Mouse (Mus musculus): Measurements from ENCODE around the gene Tmem178b.

Gene Tmem178b

DNA sequence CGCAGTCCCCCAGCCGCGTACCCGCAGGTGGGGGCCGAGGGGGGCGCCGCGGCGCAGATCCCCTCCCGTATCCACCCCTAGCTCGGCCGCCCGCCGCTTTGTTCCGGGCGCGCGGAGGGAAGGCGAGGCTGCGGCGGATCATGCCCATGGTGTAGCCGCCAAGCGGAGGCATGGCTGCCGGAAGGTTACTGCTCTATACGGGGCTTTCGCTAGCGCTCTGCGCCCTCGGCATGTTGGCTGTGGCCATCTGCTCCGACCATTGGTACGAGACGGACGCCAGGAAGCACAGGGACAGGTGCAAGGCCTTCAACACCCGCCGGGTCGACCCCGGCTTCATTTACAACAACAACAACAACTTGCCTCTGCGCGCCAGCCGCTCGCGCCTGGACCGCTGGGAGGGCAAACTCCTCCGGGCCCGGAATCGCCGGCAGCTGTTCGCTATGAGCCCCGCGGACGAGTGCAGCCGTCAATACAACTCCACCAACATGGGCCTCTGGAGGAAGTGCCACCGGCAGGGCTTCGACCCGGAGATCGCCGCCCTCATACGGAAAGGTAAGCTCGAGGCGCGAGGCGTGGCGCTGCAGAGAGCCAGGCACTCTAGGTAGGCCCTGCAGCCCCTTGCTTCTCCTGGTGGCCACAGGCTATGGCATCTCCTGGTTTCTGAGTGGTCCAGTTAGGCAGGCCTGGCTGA, at the start of gene Tmem178b:
Gene Tmem178b, plus strand, starts transcription at position 371 of the 691 bp plus-strand sequence.
- DNase-seq, result peak in 1 of 2 experiments; percentile 38

DNA sequence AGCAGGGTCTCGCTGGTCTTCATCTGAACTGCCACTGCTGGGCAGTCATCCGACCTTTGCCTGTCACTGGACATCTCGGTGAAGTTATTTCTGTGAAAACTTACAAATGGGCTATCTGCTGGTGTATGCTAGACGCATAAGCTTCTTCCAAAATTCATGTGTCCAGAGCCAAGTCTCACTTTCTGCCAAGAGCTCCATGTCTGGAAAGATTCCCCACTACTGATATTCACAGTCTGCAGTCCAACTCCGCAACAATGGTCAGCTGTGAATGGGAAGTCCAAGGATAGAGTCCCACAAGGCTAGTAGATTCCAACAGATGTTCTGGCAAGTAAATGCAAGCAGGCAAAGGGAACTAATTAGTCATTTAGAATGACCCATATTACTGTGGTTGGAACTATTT, 44.3 kb upstream of the Tmem178b start:
- no peak for DNase-seq

DNA sequence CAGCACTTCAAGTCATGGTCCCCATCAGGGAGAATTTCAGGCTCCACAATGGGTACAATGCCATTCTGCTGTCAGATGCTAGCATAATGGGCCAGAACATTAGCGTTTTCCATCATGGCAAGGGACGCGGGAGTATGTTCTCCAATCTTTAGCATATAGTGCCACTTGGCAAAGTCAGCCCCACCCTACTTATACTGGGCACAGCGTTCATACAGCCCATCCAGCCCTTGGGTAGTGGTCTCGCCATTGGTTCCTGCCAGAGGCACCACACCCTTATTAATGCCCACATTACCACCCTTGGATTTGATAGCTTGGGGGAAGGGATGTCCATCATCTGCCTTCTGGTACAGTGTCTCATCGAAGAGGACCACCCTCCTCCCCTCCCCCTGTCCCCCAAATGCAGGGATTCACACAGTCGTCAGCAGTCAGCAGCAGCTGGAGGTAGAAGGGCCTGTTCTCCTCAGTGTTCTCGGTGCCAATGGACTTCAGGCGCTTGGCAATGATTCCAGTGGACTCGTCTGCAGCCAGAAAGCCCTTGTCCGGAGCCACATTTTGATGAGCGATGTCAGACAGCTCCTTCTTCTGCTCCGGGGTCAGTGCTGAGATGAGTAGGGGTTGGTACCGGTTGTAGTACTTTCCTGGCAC, 29.3 kb upstream of the Tmem178b start:
- DNase-seq, result no peak

DNA sequence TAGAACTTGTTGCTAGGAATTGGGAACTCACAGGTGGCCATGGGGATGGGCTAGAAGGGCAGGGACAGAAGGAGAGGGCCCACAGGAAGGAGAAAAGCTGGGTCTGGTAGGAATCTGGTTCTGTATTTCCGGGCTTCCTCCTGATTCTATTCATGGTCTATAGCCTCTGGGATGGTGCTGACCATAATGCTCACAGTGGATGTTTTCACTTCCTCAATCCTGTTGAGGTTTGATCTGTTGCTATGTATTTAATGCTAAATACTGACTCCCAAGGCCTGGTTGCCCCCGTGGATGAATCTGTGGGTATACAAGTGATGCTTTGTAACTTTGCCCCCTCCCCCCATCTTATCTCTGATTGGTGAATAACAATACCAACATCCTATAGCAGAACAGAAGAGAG, 25.5 kb upstream of the Tmem178b start:
- DNase-seq, result no peak

DNA sequence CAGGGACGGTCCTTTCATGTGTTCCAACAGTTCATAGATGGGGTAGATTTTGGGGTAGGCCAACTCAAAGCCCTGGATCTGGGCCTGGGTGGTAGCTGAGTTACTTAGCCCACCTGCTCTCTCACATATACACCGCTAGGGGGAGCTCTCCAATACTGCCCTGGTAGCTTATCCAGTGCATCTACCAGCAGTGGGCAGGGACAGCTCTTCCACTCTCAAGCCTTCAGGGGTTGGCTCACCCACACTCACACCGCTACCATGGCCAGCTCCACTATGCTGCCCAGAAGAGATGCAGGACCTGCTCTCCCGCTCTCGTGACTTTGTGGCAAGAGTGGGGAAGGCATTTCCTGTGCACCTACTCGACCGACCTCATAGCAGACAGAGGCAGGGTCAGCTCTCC, 24.3 kb upstream of the Tmem178b start:
- no peak for DNase-seq

DNA sequence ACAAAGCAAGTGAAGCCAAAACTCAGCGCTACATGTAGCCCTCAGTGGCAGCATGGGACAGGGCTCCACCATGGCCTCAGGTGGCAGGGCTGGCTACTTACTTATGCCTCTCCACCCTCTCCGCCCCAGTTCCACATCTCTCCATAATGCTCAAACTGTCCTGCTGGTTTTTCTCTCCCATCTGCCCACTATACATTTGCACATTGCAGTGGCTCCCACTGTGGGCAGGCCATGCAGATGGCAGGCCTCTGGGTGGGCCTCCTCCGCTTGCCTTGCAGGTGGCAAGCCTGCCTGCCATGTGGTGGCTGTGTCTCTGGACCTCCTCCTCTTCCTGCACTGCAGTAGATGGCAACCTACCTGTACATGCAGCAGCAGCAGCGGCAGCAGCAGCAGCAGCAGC, 23.4 kb upstream of the Tmem178b start:
- no peak for DNase-seq

DNA sequence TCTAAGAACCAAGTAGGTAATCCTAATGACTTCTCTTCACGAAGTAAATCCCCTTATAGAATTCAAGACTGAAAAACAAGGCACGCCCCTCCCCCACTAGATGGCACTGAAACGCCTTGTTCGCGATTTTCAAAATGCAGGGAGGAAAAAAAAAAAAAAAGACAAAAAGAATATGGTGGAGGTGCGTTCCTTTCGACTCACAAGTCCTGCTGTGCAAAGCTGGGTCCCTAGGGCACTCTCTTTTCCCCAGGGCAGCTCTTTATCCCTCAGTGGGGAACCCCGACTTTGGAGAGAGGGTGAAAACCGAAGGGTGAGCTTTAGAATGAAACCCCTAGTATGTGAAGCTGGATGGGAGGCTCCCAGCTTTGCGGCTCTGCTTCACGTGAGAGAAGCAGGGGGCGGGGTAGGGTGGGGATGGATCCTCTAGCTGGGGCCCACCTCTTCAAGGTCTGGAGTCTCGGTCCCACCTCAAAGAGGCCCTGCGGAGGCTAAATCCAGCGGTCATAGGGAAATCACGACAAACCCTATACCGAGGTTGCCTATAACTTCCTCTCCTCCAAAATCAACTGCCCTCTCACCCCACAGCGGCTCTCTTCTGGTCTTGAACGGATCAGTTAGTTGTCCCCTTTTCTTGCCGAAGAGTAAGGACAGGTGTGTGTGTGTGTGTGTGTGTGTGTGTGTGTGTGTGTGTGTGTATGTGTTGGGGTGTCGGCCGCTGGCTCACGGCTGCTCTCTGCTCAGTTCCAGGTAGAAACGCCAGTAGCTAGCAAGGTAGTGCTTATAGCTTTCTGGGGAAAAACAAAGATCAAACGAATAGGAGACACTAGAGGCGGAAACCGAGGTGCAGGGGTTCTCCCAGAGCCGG, 2.6 kb upstream of the Tmem178b start:
- DNase-seq, result peak in 1 of 2 experiments; percentile 18

DNA sequence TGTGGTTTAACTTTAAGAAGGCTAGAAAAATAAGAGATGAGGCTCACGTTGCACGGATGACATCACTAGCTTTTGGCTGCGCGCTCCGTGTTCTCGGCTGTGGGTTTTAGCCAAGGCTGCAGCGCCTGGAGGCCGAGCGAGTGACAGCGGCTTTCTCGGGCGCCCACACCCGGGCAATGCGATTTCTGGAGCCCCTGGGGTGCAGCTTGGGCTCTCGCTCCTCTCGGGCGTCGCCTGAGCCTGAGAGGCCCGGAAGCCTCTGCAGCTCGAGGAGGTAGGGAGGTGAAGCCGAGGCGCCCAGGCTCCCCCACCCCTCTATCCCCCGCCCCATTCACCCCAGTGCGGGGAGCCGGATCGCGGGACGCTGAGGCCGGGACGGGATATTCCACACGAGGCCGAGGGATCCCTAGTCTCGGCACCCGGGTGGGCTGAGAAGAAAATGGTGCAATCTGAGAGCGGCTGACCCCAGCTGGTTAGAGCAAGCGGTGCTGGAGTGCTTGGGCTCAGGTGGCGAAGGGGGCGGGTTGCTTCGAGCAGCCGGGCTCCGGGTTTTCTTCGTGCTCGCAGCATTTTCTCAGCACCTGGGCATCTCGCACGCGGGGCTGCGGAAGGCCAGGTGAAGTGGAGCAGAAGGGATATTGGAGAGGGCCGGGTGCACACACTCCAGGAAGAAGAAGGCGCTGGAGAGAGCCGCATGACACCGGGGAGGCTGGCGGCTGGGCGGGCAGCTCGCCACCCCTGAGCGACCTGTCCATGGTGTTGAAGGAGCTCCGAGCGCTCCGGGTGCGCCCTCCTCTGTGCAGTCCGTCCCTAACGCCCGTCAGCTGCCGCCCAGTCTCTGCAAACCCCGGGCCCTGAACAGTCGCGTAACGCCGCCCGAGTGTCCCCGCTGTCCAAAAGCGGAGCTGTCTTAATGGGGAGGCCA, 1.4 kb upstream of the Tmem178b start:
- peak; percentile 46 to 67 for DNase-seq

DNA sequence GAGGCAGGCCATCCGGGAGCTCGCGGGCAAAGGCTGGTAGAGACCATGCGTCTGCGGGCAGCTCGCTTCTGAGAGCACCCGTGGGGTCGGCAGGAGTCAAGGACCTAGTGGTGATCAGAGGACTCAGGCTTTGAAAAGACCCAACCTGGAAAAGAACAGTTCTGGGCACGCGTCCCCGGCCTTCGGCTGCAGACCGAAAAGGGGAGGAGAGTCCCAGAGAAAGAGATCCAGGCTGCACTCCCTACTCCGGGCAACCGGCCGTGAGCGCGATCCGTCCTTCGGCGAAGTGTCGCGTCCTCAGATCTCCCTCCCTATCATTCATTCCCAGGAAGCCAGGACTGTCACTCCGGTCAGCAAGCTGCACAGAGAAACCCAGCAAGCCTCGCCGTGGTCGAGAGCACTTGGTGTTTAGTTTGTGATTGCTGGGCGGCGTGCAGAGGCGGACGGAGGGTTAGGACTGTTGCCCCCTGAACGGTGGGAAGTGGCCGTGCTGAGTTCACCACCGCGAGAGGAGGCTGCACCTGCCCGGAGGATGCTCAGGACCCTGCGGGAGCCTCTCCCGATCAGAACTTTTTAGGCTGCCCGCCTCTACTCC, 668 bp upstream of the Tmem178b start:
- DNase-seq, result no peak

DNA sequence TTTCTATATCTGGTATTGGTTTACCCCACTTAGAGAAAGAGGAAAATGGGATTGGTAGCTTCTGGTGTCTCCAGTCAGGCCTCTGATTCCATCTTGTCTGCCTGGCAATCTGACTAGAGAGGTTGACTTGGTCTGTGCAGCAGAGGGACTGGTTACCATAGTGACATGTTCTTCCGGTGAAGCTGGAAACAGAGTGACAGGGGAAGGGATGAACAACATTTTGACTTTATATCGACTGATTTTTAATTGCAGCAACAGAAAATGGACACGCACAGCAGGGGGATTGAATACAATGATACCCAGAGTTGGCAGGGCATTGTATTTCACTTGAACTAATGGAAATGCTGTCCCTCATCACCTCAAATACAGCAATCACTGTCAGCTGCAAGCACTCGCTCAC, 2.1 kb downstream of the Tmem178b start:
- no peak for DNase-seq

DNA sequence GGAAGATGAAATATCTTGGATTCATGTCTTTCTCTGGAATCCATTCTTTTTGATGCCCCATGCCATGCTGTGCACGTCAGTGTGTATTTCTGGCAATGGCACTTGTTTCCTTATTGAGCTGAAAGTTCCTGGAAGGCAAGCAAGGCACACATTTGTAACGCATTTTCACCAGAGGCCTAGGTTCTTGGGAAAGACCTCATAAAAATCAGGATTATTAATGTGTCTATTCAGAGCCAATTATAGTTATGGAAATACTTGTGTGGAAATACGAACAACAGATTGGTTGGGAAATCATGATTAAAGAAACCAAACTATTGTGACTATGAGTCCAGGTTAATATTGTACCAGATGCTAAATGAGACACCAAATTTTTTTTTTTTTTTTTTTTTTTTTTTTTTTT, 3.4 kb downstream of the Tmem178b start:
- no peak for DNase-seq

DNA sequence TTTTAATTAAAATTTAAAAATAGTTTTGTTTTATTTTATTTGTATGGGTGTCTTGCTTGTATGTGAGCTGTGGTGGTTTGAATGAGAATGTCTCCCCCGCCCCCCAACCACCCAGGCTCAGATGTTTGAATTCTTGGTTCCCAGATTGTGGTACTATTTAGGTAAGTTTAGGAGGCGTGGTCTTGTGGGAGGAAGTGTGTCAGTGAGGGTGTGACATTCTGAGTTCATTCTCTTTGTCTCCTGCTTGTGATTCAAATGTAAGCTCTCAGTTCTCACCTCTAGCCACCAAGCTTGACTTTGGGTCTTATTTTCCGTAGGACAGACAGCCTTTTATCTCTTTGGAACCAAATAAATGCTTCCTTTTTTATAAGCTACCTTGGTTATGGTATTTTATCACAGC, 17.7 kb downstream of the Tmem178b start:
- DNase-seq, result no peak

DNA sequence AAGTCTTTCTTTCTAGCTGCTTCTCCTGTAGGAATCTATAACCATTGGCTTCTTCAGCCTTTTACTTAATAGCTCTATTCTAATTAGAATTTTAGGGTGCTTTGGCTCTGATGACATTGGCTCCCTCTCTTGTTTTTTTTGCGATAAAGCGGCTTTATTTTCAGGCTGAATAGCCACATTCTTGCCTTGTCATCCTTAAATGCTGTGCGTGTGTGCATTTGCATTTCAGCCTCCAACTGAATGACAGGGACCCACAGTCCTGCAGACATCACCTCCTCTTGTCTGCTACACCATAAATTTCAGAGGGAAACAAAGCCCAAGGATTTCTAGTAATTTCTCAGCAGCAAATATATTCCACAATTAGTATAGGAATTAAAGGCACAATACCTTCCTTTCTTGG, 23.4 kb downstream of the Tmem178b start:
- no peak for DNase-seq

DNA sequence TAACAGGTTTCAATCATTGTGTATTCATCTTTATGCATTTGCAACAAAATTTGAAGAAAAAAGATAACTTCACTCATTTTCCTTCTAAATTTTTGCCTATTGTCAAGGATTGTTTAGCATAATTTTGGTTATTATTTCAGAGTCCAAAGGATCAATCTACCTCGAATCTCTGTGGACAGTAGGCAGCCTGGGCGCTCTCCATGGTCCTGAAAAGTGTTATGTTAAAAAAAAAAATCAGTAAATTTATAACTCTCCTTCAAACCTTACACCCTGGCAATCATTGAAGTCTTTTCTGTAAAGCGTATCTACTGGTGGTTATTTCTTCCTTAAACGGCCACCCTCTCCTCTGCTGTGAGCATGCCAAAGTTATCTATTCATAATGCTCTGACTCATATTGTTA, 26.2 kb downstream of the Tmem178b start:
- DNase-seq, result peak in 1 of 2 experiments; percentile 57

DNA sequence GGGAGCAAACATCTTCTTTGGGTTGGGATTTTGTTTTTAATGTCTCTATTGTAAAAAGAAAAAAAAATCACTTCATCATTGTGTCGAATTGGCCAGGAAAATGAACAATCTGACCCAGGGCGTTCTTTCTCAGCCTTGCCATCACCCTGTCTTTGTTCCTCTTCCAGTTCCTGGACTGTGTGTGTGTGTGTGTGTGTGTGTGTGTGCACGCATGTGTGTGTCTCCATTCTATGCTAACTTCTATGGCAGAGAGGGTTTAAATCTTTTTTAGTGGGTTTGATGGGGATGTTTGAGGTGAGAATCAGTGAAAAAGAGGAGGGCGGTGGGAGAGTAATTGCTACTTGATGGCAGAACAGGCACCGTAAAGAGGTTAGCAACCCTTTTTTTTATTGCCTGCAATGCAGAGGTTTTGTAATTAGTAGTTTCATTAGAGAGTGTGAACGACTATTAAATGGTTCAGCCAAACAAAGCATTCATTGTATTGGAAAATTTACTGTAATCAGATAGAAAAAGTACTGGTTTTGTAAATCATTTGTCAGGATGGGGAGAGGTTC, 30.2 kb downstream of the Tmem178b start:
- no peak for DNase-seq

DNA sequence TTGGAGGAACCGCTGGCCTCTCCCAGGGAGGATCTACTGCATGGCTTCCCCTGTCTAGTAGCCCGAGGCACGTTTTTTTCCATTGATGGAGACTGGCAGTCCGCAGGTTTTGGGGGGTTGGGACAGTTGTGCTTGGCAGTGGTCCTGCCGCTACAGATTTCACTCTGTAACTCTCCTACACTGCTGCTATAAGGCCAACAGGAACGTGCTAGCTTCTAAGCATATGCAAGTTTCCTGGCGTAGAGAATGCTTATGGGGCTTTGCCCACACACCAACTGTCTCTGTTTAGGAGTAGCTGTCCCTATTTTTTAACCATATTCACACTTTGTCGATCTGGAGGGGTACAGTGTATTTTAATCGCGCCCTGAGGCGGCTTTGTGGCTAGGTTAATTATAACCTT, 30.8 kb downstream of the Tmem178b start:
- DNase-seq, result no peak

DNA sequence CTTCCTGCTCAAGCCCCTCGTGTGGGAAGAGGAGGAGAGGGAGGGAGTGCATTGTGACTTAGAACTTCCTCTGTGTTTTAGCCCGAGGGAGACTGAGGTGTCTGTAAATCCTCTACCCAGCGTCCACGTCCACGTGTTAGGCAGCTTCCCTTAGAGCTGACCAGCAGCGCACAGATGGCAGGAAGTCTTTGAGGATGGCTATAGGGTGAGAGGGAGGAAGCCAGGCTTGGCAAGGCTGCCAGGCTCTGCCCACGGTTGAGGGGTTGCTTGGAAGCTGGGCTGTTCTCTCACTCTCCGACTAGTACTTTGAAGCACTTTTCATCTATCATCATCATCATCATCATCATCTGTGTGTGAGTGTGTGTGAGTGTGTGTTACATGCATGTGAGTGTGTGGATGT, 41.9 kb downstream of the Tmem178b start:
- no peak for DNase-seq

DNA sequence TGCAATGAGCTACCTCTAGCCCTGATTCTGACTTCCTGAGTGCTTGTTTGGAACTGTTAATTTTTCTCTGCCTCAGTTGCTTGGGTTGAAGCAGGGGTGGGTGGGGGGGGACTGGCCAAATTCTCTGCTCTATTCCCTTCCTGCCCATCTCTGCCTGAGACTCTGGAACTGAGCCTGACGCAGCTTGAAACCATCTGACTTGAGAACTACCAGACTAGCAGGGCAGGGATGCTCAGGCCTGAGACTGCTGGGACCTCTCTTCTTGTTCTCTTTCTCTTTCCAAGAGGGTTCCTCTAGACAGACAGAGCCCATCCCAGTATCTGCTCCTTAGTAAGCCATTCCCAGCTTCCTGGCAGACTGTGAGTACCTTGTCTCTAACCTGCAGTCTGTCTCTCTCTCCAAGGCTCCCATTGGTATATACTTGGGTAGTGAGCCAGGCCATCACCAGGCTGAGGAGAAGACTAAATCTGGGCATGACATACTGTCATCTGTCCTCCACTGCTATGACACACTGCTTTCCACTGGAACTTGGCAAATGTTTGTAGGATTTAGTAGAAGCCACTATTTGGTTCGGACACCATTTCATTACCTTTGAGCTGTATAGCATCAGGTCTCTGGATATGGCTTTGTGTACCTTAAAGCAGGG, 42.7 kb downstream of the Tmem178b start:
- no peak for DNase-seq

DNA sequence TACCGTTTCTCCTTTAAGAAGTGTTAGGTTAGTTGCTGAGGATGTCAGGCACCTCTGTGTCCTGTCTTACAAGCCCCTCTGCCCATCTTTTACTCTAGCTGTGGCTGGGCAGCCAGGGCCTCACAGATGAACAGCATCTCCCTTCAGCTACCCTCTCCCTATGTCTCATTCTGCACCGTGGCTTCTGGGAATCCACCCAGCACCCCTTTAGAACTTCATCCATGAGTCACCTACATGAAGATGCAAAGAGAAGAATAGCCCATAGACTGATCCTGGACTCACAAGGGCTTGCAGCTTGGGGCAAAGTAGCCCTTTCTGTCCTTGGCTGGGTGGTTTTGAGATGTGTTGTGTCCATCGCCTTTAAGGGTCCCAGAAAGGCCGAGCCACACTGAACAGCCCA, 43.4 kb downstream of the Tmem178b start:
- no peak for DNase-seq

DNA sequence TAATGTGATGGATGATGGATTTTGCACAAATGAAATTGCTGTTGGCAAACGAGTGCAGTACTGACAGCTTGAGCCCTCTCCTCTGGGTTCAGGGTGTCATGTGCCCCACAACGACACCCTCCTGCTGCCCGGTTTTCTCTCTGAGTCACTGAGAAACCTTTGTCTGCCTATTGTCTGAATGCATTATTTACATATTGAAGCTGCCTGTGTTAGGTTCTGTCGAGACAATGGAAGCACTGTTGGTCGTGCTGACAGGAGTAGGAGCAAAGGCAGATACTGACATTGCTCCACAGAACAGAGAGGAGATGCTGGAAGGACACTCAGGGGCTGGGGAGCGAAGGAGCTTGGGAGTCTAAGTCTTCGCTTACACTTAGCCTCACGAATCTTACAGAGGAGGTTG, 44.2 kb downstream of the Tmem178b start:
- no peak for DNase-seq

DNA sequence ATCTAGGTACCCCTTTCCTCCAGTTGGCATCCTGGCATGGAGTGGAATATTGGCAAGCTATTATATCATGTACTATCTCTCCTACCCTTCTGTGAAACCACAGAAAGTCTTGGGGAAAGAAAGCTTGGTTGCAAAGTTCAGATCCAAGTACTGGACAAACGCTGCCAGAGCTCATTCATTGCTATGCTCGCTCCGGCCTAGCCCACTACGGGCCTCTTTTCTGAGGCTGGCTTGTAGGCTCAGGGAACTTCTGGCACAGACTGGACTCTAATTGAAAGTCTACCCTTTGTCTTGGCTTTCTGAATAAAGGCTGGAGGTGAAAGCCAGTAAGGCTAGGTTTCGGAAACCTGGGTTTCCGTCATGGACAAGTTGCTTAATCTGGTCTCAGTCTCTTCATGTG, 44.7 kb downstream of the Tmem178b start:
- no peak for DNase-seq

Data from kidney, postnatal 25 days (tissue).